In the genomic region with DNA sequence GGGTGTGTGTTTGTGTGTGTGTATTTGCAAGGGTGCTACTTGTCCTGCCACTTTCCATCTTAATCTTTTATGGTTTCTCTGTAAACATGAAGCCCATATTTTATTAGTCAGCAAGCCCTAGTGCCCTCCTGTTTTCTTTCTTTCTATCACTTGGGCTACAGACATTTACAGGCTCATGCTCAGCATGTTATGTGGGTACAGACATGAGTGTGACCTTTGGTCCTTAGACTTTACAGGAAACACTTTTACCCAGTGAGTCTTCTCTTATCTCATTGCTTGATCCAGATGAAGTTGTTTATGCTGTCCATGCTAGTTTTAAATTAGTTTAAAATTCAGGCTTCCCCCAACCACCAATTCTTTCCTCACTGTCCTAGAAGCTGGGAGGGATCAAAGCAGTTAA, we compare ENCODE assay signal across 28 mouse cellular contexts. TPM values are rescaled to one million over a fixed set of nuclear protein-coding genes. Genes with fewer than 3 reads are reported as not detected.
DNase-seq lines count a peak whose midpoint lies in the region; ATAC-seq lines count a peak whose summit lies in the region.
"Had no signal": no experiment of that assay in that cellular context is flagged by ENCODE, and none has a peak within 500 bp of the region (broad histone marks: within the 10 kb centered on the region; RNA-seq: fewer than 3 reads in every experiment).

No protein-coding gene starts in this region.

- no peak overlapping the region for H3K4me3 ChIP-seq in heart, embryonic 16.5 days (ENCODE audit: low read length)
- H3K4me3 ChIP-seq in intestine, embryonic 15.5 days (replicated peaks), result no peak overlapping the region
- H3K4me3 ChIP-seq: embryonic facial prominence, embryonic 12.5 days; embryonic facial prominence, embryonic 15.5 days; erythroblast, embryonic 14.5 days; forebrain, embryonic 12.5 days; forebrain, embryonic 15.5 days; heart, embryonic 10.5 days; heart, embryonic 13.5 days; hindbrain, embryonic 12.5 days; hindbrain, embryonic 15.5 days had no signal

- H3K27ac ChIP-seq in heart, embryonic 16.5 days (ENCODE audit: low read length), result peak overlapping the region; percentile 35; the same call in 1 of the 2 replicates
- H3K27ac ChIP-seq in intestine, embryonic 15.5 days, result no peak overlapping the region
- H3K27ac ChIP-seq: embryonic facial prominence, embryonic 12.5 days; embryonic facial prominence, embryonic 15.5 days; forebrain, embryonic 12.5 days; forebrain, embryonic 15.5 days; heart, embryonic 10.5 days; heart, embryonic 13.5 days; hindbrain, embryonic 12.5 days; hindbrain, embryonic 15.5 days had no signal

- H3K27me3 ChIP-seq in heart, embryonic 16.5 days (ENCODE audit: control insufficient read depth, insufficient read depth, low read length), result no peaks in the 10 kb centered on the region
- no peaks in the 10 kb centered on the region for H3K27me3 ChIP-seq in intestine, embryonic 15.5 days (replicated peaks)
- H3K27me3 ChIP-seq: CH12.LX; embryonic facial prominence, embryonic 12.5 days; embryonic facial prominence, embryonic 15.5 days; forebrain, embryonic 12.5 days; forebrain, embryonic 15.5 days; heart, embryonic 13.5 days; hindbrain, embryonic 12.5 days; hindbrain, embryonic 15.5 days; Patski had no signal

- peaks cover 15% of the 10 kb centered on the region for H3K4me1 ChIP-seq in heart, embryonic 16.5 days (ENCODE audit: control insufficient read depth, insufficient read depth, low read length)
- no peaks in the 10 kb centered on the region for H3K4me1 ChIP-seq in intestine, embryonic 15.5 days (replicated peaks)
- H3K4me1 ChIP-seq: embryonic facial prominence, embryonic 12.5 days; embryonic facial prominence, embryonic 15.5 days; forebrain, embryonic 12.5 days; forebrain, embryonic 15.5 days; heart, embryonic 10.5 days; hindbrain, embryonic 12.5 days; hindbrain, embryonic 15.5 days had no signal

- no peak for ATAC-seq in heart, embryonic 16.5 days (replicated peaks; ENCODE audit: extremely low read depth, insufficient read depth, low FRiP score)
- peak; percentile 80 for ATAC-seq in intestine, embryonic 15.5 days
- ATAC-seq in megakaryocyte-erythroid progenitor cell, adult 5-6 weeks (replicated peaks; ENCODE audit: low FRiP score, low TSS enrichment, poor library complexity, severe bottlenecking), result no peak
- ATAC-seq: forebrain, embryonic 15.5 days; Patski had no signal

- H3K9me3 ChIP-seq in heart, embryonic 16.5 days (replicated peaks; ENCODE audit: control insufficient read depth, low read length), result no peaks in the 10 kb centered on the region
- no peaks in the 10 kb centered on the region for H3K9me3 ChIP-seq in intestine, embryonic 15.5 days
- H3K9me3 ChIP-seq: embryonic facial prominence, embryonic 12.5 days; embryonic facial prominence, embryonic 15.5 days; forebrain, embryonic 12.5 days; forebrain, embryonic 15.5 days; G1E; heart, embryonic 10.5 days; heart, embryonic 13.5 days; hindbrain, embryonic 12.5 days; hindbrain, embryonic 15.5 days had no signal

- no peak overlapping the region for H3K4me2 ChIP-seq in heart, embryonic 16.5 days (ENCODE audit: low read depth, low read length)
- H3K4me2 ChIP-seq in intestine, embryonic 15.5 days (replicated peaks), result no peak overlapping the region
- H3K4me2 ChIP-seq: embryonic facial prominence, embryonic 12.5 days; embryonic facial prominence, embryonic 15.5 days; forebrain, embryonic 12.5 days; forebrain, embryonic 15.5 days; heart, embryonic 13.5 days; hindbrain, embryonic 12.5 days; hindbrain, embryonic 15.5 days had no signal

- H3K36me3 ChIP-seq in heart, embryonic 16.5 days (ENCODE audit: control insufficient read depth, insufficient read depth), result peaks cover 4% of the 10 kb centered on the region; the same call in 1 of the 2 replicates
- no peaks in the 10 kb centered on the region for H3K36me3 ChIP-seq in intestine, embryonic 15.5 days

- no peak for DNase-seq in heart, adult 8-10 months (ENCODE audit: low spot score)
- peak; percentile 29 for DNase-seq in 416B (ENCODE audit: low read depth)
- peak; percentile 57 for DNase-seq in large intestine, adult 2 months (ENCODE audit: low read depth, low spot score)
- DNase-seq in adrenal gland, adult 2 months, result no peak
- no peak for DNase-seq in kidney, adult 18-20 months
- DNase-seq: adrenal gland, adult 8-10 months; adrenal gland, postnatal 25 days; B cell, adult 2 months; cerebellum, adult 18-20 months; cerebellum, adult 9-10 months; cerebellum, postnatal 25 days; gastrocnemius, postnatal 25 days; heart, adult 18-20 months had no signal

- H3K9ac ChIP-seq in heart, embryonic 16.5 days (ENCODE audit: low read length), result no peak overlapping the region
- no peak overlapping the region for H3K9ac ChIP-seq in intestine, embryonic 15.5 days
- H3K9ac ChIP-seq: embryonic facial prominence, embryonic 12.5 days; embryonic facial prominence, embryonic 15.5 days; forebrain, embryonic 12.5 days; forebrain, embryonic 15.5 days; heart, embryonic 13.5 days; hindbrain, embryonic 12.5 days; hindbrain, embryonic 15.5 days had no signal

RNA-seq across cellular contexts. Expression of a gene that starts 36.2 kb away (rescaled TPM):
- 20.3 and 22.2 TPM in 2 replicates for polyA plus RNA-seq in heart, embryonic 16.5 days (2015; fragmentation: Nextera tagmentation; extraction: Ambion mirVana)
- 10 to 100 TPM; 26.5 to 31.3 (median 29.1) TPM for total RNA-seq in heart, adult 8-10 months (2022)
- 16.1 and 16.6 TPM in 2 replicates for polyA plus RNA-seq in intestine, embryonic 15.5 days (2015; fragmentation: Nextera tagmentation; extraction: Ambion mirVana)
- polyA plus RNA-seq in large intestine, adult 2 months (2012; rRNA removed), result 8.6 and 15.9 TPM in 2 replicates
- 10 to 100 TPM; 55.7 to 62.8 TPM for total RNA-seq in adrenal gland, adult 2 months (2021)
- 2.4 and 5.2 TPM in 2 replicates for polyA plus RNA-seq in adrenal gland, adult 2 months (2012; rRNA removed)
- total RNA-seq in megakaryocyte-erythroid progenitor cell, adult 5-6 weeks (2014; fragmentation: Nextera tagmentation), result 6.9 and 9.7 TPM in 2 replicates
- 4.9 and 7.4 TPM in 2 replicates for total RNA-seq in megakaryocyte-erythroid progenitor cell, adult 5-6 weeks (2017)

RNA-seq across cellular contexts. Expression of a gene that starts 36.3 kb away (rescaled TPM):
- 11.2 and 11.4 TPM in 2 replicates for polyA plus RNA-seq in heart, embryonic 16.5 days (2015; fragmentation: Nextera tagmentation; extraction: Ambion mirVana)
- total RNA-seq in heart, adult 8-10 months (2022), result 10 to 100 TPM; 16.7 to 22.8 (median 20.2) TPM
- 11.9 and 12.4 TPM in 2 replicates for polyA plus RNA-seq in intestine, embryonic 15.5 days (2015; fragmentation: Nextera tagmentation; extraction: Ambion mirVana)
- polyA plus RNA-seq in large intestine, adult 2 months (2012; rRNA removed), result 13.5 and 18.7 TPM in 2 replicates
- total RNA-seq in adrenal gland, adult 2 months (2021), result 10 to 100 TPM; 19.7 to 20.9 TPM
- 27.8 and 32.6 TPM in 2 replicates for polyA plus RNA-seq in adrenal gland, adult 2 months (2012; rRNA removed)
- total RNA-seq in megakaryocyte-erythroid progenitor cell, adult 5-6 weeks (2014; fragmentation: Nextera tagmentation), result 39.9 and 41.6 TPM in 2 replicates
- 41.3 and 49.0 TPM in 2 replicates for total RNA-seq in megakaryocyte-erythroid progenitor cell, adult 5-6 weeks (2017)

Comparison
In these comparisons a context has a peak if more than half of its experiments do, and no peak if none do; other contexts are left out.
1. DNase-seq: peak in 416B (single experiment) and large intestine, adult 2 months (single experiment); none in heart, adult 8-10 months (single experiment), adrenal gland, adult 2 months (single experiment) and kidney, adult 18-20 months (single experiment).